Comparison of ENCODE assay signal across 8 mouse cellular contexts in genomic region chr5:23617104-23617415, GRCm38 (mm10).
DNase-seq lines count a peak whose midpoint lies in the region; ATAC-seq and TF ChIP-seq lines count a peak whose summit lies in the region.

No protein-coding gene starts in this region.

- ATAC-seq in liver, embryonic 13.5 days (ENCODE audit: low read depth) = peak; percentile 32; the same call in 1 of the 2 replicates
- no peak for ATAC-seq in stomach, embryonic 14.5 days (ENCODE audit: insufficient number of reproducible peaks, insufficient read depth, low FRiP score, low read depth)

- H3K4me3 ChIP-seq in cerebellum, adult 2 months (replicated peaks; ENCODE audit: insufficient read depth, low read depth, low read length) = peak overlapping the region; percentile 74
- H3K4me3 ChIP-seq in liver, embryonic 13.5 days (replicated peaks) = peak overlapping the region; percentile 52
- H3K4me3 ChIP-seq in stomach, embryonic 14.5 days (ENCODE audit: low read depth, low read length) = peak overlapping the region; percentile 34

- no peaks in the 10 kb centered on the region for H3K9me3 ChIP-seq in liver, embryonic 13.5 days (replicated peaks)
- H3K9me3 ChIP-seq in stomach, embryonic 14.5 days (ENCODE audit: control insufficient read depth, low read depth, low read length) = no peaks in the 10 kb centered on the region

- H3K9ac ChIP-seq in liver, embryonic 13.5 days = peak overlapping the region; percentile 61
- H3K9ac ChIP-seq in stomach, embryonic 14.5 days (replicated peaks; ENCODE audit: low read depth, low read length) = peak overlapping the region; percentile 26

- DNase-seq in cerebellum, adult 2 months = peak in 1 of 2 experiments; percentile 68
- no peak for DNase-seq in cerebellum, adult 11-12 months
- DNase-seq in right cerebral cortex, postnatal 4 days = peak; percentile 39
- no peak for DNase-seq in right cerebral cortex, postnatal 14 days
- peak; percentile 33 to 48 for DNase-seq in heart, postnatal 14 days
- DNase-seq in liver, embryonic 13.5 days = peak; percentile 27
- DNase-seq in left cerebral cortex, adult 11 months (ENCODE audit: low spot score) = no peak

- H3K27ac ChIP-seq in cerebellum, adult 2 months (ENCODE audit: insufficient read depth, low read length) = peak overlapping the region; percentile 94
- H3K27ac ChIP-seq in liver, embryonic 13.5 days = peak overlapping the region; percentile 58
- H3K27ac ChIP-seq in stomach, embryonic 14.5 days (ENCODE audit: low read length) = peak overlapping the region; percentile 89

- no peak for TF ChIP-seq POLR2A in cerebellum, adult 2 months (IDR thresholded peaks at IDR 0.05; ENCODE audit: borderline replicate concordance, insufficient read depth, low read length)

- peak overlapping the region; percentile 60 for H3K4me2 ChIP-seq in liver, embryonic 13.5 days
- peak overlapping the region; percentile 60 for H3K4me2 ChIP-seq in stomach, embryonic 14.5 days (replicated peaks; ENCODE audit: low read depth, low read length)

- H3K4me1 ChIP-seq in cerebellum, adult 2 months (ENCODE audit: control insufficient read depth, insufficient read depth, low read length) = no peaks in the 10 kb centered on the region; the same call in 1 of the 2 replicates
- H3K4me1 ChIP-seq in liver, embryonic 13.5 days (replicated peaks) = peaks cover 2% of the 10 kb centered on the region; the same call in 1 of the 2 replicates
- peaks cover 7% of the 10 kb centered on the region; the same call in 1 of the 2 replicates for H3K4me1 ChIP-seq in stomach, embryonic 14.5 days (ENCODE audit: control insufficient read depth, insufficient read depth, low read length)

- no peaks in the 10 kb centered on the region for H3K27me3 ChIP-seq in cerebellum, adult 2 months (ENCODE audit: control insufficient read depth, insufficient read depth, low read length)
- H3K27me3 ChIP-seq in liver, embryonic 13.5 days = no peaks in the 10 kb centered on the region
- H3K27me3 ChIP-seq in stomach, embryonic 14.5 days (ENCODE audit: control insufficient read depth, insufficient read depth, low read length) = no peaks in the 10 kb centered on the region

- intact Hi-C loops in heart, postnatal 14 days (cut with DNase I) = loop anchor here (2.0 to 10.0 kb wide), 2 partner anchors 18 to 48 kb away; no protein-coding TSS in a partner anchor

- no peak for TF ChIP-seq CTCF in cerebellum, adult 2 months (IDR thresholded peaks at IDR 0.05; ENCODE audit: borderline replicate concordance, insufficient read depth, low read depth, low read length)

- under 1% methylated on average over 5 of the region's 5 CpGs for WGBS in cerebellum, adult 2 months
- 7% methylated on average over 5 of the region's 5 CpGs for WGBS in liver, embryonic 13.5 days (ENCODE audit: insufficient replicate concordance)
- WGBS in stomach, embryonic 14.5 days = 23% methylated on average over 5 of the region's 5 CpGs

- no peaks in the 10 kb centered on the region for H3K36me3 ChIP-seq in liver, embryonic 13.5 days
- no peaks in the 10 kb centered on the region for H3K36me3 ChIP-seq in stomach, embryonic 14.5 days (ENCODE audit: control insufficient read depth, insufficient read depth, low read length)

Comparison
In these comparisons a context has a peak if more than half of its experiments do, and no peak if none do; other contexts are left out.
1. DNase-seq: peak in right cerebral cortex, postnatal 4 days (single experiment), heart, postnatal 14 days (2 of 2) and liver, embryonic 13.5 days (single experiment); none in cerebellum, adult 11-12 months (single experiment), right cerebral cortex, postnatal 14 days (single experiment) and left cerebral cortex, adult 11 months (single experiment).
2. Peak in every context shown above with its lines, with median percentiles within 50 percentile points of each other: H3K27ac ChIP-seq and H3K4me3 ChIP-seq.